Mouse (Mus musculus) adrenal gland, postnatal 4 days (tissue): ENCODE results near the gene App. TPM values are rescaled to one million over a fixed set of nuclear protein-coding genes. Genes with fewer than 3 reads are reported as not detected.

ENCODE experiments used
- DNase-seq, 2 experiments: peaks; one replicate each; pipeline ENCODE4 v3.0.0; 2021 to 2022; ENCODE audit warnings: low spot score in 2 of 2, mixed read lengths in 2 of 2
- total RNA-seq, 2 experiments: library from RNA; stranded (reverse); gene quantifications; 2 replicates each; pipeline ENCODE4 v1.2.3; 2021

App gene
- total RNA-seq, 2 experiments from 2014 or later: 403 to 480 TPM

DNA sequence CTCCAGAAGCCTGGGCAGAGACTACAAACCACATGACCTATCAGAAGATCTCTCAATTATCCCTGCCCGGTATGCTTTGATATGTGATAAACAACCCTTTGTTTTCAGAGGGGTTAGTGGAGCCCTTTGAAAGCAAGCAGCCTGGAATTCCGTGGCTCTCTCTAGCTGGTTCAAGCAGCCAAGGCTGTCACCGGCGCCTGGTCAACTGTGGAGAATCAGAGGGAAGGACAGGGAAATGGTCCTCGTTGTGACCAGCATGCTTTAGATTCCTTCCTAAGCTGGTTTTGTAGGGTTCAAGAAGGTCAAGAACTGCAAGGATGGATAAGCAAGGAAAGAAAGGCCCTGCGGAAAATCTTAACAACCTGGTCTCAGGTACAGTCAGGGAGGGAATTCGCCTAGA is 21.9 kb downstream of the App start:
- no peak for DNase-seq

- DNase-seq: no peak
Measured at GRCm38 (mm10) chr16:85150902-85151301, 22.7 kb downstream of the App start.

DNA sequence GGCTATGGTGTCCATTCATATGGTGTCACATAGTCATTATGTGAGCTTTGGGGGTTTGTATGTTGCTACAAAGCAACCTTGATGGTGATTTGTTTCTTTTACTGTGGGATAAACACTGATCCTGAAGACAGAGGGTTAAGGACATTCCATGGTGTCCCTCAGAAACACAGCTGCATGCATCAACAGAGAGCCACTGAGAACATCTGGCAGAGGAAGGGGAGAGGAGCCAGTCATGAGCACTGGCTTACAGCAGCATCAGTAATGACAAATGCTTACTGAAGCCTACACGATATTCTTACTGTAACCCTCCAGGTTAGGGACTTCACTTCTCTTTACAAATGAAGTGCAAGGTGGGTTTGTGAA is 24.1 kb downstream of the App start:
- DNase-seq: no peak

- no peak for DNase-seq
Measured at GRCm38 (mm10) chr16:85148615-85149508, 24.7 kb downstream of the App start.

DNA sequence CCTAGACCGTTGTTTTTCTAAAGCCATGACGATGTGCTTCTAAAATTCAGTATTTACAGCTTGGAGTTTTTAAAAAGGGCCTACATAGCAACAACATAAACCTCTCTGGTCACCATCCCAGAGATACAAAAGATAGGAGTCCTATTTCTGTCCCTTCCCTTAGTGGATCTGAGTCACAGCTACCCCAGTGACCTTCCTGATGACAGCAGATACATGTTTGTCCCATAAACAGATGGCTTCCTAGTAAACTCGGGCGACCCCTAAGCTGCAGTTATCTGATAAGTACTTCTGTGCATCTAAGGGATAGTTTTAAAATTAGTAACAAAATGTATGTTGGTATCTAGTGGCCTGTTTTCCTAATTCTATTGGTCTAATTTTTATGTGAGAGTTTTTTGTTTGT is 26.1 kb downstream of the App start:
- DNase-seq: no peak

- no peak for DNase-seq
Measured at GRCm38 (mm10) chr16:85145771-85146178, 27.8 kb downstream of the App start.

GRCm38 (mm10) chr16:85145369-85145768 is 28.2 kb downstream of the App start:
- no peak for DNase-seq

DNA sequence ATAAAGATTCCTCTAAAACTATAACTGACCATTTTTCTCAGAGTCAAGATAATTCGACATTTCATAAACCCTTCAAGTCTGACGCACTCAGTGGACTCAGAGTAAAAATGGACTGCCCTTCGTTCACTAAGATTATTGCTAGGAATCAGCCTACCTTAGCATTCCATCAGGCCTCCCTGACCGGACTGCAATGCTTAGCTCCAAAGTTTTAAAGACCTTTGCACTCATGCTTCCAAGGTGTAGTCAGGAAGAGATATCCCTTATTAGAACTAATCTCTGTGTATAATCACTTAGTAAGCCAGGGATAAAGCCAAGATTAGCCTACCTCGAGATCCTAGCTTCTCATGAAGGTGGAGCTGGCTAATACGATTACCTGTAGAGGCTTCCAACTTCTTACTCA is 29.2 kb downstream of the App start:
- no peak for DNase-seq

DNA sequence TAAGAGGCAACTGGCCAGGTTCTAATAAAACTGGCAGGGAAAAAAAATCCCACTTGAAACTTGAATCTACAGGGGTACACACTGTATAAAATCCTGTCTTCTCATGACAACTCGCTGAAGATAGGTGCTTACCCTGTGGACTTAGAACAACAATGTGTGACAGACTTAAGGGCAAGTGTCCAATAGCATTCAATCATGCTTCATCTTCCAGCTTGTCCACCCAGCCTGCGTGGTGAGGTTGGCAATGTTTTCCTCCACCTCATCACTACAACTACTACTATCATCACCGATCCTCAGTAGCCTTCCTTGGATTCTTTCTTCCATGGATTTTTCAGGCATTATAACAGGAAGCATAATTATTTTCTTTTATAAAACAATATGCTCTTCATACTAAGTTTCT is 29.7 kb downstream of the App start:
- no peak for DNase-seq

- no peak for DNase-seq
Measured at GRCm38 (mm10) chr16:85143188-85143587, 30.4 kb downstream of the App start.

GRCm38 (mm10) chr16:85141404-85141803 is 32.2 kb downstream of the App start:
- DNase-seq: no peak

DNA sequence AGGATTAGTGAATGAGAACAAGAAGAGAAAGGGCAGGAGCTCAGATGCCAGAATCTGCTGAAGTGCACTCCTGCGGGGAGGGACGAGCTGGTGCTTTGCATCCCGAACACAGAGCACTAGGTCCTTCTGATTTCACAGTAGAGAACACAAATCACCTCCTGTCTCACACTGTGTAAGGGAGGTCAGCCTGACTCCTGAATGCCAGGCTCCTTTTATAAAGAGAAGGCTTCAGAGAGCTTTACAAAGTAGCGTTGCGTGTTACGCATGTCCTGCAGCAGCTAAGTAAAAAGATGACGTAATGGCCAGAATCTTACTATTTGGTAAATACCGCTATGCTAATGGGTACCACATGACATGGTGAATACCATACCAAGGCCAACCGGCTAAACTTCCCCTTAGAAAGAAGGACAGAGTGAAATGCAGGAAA is 34.4 kb downstream of the App start:
- no peak for DNase-seq

- peak in 1 of 2 experiments; percentile 30 for DNase-seq
Measured at GRCm38 (mm10) chr16:85137348-85137747, 36.2 kb downstream of the App start.

- DNase-seq: no peak
Measured at GRCm38 (mm10) chr16:85136046-85136445, 37.5 kb downstream of the App start.

DNA sequence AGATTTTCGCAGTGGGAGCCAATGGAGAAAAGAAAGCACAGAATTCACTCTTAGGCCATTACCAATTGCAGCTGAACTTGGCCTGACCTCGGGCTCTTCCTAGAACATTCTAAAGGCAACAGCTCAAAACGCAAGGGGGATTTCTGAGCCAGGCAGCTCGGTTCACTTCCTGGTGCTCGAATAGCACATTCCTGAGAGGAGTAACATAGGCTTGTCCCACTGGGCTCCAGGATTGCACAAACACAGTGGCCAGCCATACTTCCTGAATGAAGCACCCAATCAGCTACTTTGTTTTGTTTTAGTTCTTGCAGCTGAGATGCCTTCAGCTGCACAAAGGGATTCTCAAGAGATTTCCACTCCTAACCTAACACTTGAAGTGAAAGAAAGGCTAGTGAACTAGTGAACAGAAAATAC is 40.1 kb downstream of the App start:
- DNase-seq: no peak

DNA sequence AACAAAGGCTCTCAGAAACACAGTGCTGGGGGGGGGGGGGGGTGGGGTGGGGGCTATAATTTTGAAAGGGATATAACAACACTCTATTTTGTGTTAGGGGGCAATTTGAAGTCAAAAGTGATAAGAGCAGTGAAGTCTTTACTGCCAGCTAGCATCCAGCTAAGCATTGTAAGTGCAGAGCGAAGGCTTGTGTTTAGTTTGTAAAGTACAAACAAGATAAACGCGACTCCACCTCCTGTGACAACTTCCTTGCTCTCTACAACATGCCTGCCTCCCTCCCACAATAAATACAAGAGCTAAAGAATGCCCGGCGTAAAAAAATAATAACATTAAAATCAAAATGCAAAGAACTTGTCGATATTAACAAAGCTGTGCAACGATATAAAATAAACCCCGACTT is 40.5 kb downstream of the App start:
- DNase-seq: no peak

- no peak for DNase-seq
Measured at GRCm38 (mm10) chr16:85132182-85132581, 41.4 kb downstream of the App start.

GRCm38 (mm10) chr16:85130861-85131556 is 42.6 kb downstream of the App start:
- DNase-seq: no peak

DNA sequence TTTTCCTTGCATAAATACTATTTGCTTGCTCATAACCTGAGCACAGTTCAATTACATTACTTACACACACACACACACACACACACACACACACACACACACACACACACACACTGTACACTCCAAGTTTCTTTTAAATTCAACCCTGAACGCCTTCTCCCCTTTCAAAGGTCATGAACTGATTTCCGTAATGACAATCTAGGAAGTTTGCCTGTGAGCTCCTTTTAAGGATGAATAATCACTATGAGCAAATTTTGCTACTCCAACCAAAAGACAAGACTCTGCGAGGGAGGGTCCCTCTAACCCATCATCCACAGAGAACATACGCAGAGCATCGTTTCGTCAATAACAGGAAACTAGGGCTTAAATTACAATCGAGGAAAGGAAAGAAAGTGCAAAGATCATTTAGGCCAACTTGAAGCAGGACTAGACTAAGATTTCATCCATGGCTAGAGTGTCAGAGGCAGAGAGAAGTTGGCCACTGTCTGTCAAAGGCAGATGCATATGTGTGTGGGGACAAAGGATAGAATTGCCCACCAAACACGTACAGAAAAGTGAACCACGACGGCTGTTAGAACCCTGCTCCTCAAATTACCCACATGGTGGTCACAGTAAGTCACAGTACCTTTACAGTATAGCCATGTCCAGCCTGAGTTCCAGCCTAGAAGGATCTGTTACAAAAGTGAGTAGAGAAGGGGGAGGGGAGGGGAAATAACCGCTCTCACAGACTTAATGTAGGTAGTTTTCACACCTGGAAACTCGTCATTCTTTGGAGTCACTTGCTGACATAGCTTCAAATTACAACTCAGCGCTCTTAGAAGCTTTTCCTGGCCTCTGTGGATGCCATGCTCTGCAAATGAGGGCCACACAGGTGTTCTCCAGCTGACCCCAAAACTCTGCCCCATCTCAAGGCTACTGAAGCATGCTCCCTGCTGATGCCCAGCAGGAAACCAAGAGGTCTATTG is 44.6 kb downstream of the App start:
- DNase-seq: no peak

DNA sequence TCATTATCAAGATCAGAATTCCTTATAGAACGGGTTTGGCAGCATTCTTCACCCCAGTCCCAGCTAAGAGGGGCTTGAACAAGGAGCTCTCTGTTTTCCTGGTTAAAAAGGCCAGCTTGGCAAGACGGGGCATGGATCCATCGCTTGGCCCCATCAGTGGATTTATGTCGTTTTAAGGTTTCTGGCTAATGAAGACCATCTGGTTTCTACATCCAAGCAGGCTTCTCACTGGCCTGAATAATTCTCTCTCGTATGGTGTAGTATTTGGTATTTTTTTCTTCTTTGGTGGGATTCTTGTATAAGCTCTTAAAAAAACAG is 45.3 kb downstream of the App start:
- DNase-seq: no peak

DNA sequence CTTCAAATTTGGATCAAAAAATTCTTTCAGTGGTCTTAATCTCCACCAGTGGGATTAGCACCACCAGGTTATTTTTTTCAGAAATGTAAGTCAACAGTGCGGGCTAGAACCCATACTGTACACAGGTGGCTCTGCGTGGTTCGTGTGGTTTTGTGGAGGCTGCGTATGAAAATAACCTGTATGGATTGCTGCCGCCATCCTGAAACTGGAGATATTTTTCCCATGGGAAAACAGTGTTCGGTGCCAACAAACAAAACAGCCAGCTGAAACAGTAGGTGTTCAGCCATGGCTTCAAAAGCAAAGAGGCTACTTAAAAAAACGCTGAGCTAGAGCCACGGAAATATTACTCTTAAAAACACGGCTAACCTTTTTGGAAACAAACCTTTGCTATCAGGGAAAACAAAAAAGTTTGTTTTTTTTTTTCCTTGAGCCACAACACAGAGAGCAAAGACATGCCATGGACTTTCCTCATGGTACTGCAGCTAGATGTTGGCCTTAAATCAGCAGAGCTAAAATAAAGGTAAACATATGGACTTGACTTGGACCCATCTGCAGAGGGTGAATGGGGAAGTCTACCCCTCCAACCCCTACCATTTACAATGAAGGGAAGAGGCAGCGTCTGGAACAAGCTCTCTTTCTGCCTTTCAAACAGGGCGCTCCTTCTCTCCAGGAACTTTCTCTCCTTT is 45.8 kb downstream of the App start:
- no peak for DNase-seq
